Mouse (Mus musculus) natural killer cell, adult 2 months (primary cell): ENCODE measurements around the gene Ppp4r1.
A peak's percentile ranks its signal among the peaks of the same experiment; 100 is the strongest.

Experiments
- DNase-seq, 2 experiments: peaks; one replicate each; pipeline ENCODE4 v3.0.0; 2022; ENCODE audit warnings: low spot score in 2 of 2

Gene Ppp4r1

DNA sequence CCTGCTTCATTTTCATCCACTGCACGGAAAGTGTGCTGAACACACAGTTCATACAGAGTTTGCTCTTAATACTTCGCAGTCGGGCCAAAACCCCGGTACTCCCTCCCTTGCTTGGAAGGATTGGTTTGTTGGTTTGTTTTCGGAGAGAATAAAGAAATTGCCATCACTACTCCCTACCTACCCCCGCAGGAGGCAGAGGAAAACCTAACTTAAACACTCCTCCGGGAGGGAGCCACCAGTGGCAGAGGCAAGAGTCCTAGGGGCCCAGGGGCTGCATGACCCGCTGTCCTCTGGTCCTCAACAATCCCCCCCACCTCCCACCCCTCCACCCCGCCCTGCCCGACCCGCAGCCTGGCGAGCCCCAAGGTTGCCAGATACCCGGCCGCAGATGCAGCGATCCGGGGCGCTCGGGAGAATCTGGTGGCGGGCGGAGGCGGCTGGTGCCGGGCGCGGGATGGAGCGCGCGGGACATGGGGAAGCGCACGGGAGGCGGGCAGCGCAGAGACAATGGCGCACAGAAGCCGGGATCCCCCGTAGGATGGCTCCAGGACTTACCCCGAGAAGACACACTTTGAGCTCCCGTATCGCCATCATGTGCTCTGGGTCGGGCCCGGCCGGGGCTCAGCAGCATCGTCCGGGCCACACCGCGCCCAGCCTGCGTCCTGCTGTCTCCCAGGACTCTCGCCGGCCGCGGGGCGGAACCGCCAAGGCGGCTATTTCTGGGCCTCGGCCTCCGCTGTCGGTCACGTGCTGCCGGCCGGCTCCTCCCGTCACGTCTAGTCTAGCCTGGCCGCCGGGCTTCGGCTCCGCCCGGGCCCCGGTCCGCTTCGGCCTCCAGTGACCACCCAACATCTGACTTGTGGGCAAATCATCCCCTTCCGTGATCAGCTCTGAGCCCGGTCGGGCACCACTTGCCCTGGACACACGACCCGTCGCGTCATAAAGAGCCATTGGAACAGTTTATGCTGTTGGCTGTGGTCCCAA, 10.1 kb upstream of the Ppp4r1 start, which contains the start of gene Rab31:
TSS of gene Rab31 (minus strand) at position 802 of the 984 bp plus-strand sequence.
- peak; percentile 45 to 54 for DNase-seq

DNA sequence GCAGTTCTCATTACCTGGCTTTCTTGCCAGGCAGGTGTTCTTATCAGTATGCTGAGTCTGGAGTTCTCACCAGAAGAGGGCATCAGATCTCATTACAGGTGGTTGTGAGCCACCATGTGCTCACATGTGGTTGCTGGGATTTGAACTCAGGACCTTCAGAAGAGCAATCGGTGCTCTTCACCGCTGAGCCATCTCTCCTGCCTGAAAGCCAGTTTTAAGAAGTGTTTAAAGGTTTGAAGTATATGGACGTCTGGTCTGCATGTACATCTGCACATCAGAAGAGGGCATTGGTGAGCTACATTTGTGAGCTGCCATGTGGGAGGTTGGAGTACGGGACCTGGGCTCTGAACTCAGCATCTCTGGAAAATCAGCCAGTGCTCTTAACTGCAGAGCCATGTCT, 8.8 kb upstream of the Ppp4r1 start:
- no peak for DNase-seq

DNA sequence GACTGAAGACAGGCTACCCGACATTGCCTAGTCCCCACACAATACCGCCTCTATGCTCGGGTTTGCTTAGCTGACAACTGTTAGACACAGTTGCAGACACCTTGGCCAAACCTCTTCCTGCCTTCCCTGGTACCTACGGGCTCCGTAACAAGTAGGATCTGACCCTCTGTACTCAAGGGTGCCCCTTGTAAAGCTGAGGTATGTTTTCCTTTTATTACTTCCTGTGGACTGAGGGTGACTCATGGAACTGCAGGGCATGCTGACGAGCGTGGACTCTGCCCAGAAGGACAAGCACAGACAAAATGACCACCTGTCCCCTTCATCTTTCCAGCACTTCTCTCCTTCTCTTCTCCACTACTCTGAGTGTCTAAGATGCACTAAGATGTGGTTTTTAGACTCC, 7.9 kb upstream of the Ppp4r1 start:
- no peak for DNase-seq

DNA sequence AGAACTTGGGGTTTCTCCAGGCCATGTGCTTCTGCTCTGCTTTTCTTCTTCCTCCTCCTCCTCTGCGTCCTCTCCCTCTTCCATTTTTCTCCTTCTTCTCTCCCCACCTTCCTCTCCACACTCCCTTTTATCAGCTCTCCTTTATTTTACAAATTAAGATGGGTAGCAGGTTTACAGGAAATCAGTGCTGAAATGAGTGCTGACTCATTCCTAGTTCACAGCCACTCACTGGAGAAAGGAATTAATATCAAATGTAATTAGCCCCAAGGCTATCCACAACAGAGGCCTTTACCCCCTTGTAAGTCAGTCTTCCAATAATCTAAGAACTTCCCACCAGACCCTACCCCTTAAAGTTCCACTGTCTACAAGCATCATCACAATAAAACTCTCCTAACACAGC, 6.1 kb upstream of the Ppp4r1 start:
- no peak for DNase-seq

DNA sequence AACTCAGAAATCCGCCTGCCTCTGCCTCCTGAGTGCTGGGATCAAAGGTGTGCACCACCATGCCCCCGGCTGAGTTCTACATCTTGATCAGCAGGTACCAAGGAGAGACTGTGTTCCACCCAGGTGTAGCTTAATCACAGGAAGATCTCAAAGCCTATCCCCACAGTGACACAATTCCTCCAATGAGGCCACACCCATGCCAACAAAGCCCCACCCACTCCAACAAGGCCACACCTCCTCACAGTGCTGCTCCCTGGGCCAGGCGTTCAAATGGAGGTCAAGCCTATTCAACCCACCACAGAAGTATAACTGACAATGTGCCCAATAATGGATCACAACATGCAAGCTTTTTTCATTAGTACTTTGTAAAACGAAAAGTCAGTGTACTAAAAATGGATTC, 4.9 kb upstream of the Ppp4r1 start:
- DNase-seq, result no peak

DNA sequence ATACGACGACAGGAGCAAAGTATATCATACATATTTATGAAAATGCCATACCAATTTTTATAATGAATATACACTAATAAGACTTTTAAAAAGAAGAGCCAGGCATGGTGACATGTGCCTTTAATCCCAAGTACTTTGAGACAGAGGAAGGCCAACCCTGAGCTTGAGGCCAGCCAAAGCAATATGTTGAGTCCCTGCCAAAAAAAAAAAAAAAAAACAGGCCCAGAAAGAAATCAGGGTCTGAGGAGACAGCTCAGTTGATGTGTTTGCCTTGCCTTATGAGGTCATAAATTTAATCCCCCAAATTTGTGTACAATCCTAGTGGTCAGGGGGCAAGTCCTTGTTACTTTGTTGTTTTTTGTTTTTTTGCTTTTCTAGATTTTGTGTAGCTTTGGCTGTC, 1.4 kb upstream of the Ppp4r1 start:
- no peak for DNase-seq

DNA sequence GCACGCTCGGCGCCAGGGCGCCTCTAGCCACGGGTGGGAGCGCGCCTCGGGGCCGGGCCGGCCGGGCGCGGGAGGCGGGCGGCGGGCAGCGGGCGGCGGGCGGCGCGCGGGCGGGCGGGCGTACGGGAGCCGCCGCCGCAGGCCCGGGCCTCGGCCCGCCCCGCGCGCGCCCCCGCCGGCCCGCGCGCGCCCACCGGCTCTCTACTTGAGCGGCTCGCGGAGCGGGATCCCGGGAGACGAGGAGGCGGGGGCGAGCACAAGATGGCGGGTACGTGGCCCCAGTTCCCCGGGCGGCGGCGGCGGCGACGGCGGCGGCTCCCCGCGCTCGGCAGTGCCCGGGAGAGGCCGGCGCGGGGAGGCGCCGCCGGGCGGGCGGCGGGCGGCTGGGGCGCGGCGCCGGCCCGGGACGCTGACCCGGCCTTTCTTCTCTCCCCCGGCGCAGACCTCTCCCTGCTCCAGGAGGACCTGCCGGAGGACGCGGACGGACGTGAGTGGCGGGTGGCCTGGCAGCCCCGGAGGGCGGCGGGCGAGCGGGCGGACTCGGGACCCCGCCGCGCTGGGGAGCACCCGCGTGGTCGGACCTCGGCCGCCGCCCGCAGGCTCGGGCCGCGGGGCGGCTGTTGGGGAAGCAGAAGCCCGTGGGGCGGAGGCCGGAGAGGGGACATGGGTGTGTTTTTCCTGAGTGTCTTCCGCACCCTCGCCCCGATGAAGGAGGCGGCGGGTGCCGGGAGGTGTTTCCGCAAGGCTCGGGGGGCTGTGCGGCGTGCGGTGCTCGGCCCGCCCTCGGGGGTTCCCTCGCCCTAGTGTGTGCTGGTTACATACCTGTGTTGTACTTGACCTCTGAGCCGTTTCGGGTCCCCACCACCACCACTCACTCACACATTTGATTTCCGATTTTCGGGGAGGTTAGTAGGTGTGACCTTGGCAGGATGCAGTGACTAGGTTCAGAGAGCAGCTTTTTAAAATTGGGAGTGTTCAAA, 1.1 kb downstream of the Ppp4r1 start:
- peak; percentile 60 to 72 for DNase-seq

DNA sequence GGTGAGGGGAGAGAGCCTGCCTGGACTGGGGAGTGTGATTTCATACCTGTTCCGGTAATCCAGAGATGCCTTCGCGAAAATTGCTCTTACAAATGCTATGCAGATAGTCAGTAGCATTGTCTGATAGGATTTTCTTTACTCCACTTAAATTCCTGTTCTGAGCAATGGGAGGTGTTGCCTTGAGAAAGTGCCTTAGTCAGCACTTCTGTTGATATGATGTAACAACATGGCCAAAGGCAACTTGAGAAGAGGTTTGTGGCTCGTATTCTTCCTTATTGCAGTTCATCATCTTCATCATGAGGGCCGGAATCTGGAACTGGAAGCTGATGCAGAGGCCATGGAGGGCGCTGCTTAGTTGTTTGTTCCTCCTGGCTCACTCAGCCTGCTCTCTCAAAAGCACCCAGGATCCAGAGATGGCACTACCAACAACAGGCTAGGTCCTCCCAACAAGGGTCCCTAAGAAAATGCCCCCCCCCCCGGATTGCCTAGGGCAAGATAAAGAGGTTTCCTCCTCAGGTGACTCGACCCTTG, 2.3 kb downstream of the Ppp4r1 start:
- DNase-seq, result no peak

DNA sequence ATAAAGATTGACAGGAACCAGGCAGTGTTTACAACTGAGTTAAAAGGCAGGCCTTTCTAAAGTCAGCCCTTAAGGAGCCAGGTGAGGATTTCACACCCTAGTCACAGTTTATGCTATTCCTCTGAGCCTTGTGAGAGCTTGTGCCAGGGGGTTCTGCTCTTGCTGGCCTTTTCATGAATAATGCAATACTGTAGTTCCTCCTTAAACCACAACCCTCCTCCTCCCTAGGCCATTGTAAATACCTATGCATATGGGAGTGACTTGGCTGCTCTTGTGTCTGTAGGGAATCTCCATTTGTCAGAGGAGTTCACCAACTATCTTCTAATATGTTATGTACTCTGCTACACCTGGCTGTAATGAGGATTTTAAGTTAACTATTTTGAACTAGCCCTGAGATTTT, 3.3 kb downstream of the Ppp4r1 start:
- DNase-seq, result no peak

DNA sequence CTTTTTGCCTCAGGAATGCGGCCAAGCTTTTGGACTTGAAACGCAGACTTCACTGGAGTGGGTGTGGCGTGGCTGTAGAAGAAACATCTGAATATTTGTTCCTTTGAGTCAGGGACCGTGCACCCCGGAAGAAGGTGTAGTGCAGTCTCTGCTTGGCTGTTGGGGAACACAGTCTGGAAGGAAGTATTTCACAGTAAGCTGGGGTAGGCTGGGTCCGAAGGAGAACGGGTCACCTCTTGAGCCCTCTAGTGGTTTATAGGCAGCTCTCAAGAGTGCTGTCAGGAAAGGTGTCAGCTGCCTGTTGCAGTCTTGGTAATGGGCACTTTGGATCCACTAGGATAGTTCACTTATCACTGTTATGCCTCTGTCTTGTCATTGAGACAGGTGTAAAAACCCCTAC, 3.9 kb downstream of the Ppp4r1 start:
- DNase-seq, result peak; percentile 16 to 18

DNA sequence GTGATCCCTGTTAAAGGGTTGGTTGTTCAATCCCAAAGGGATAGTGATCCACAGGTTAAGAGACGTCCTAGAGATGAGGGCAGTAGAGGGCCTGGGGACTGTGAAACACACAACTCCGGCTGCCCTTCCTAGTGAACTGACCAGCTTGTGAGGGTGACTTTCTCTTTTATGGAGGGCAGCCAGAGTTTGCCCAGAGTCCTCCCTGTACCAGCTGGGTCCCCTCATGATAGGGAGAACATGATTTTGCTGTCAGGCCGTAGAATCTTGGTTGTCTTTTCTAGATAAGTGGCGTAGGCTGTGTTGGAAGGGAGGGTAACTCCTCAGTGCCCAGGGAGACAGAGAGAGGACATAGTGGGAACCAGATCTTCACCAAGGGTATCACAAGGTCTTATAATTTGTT, 4.9 kb downstream of the Ppp4r1 start:
- DNase-seq, result no peak

DNA sequence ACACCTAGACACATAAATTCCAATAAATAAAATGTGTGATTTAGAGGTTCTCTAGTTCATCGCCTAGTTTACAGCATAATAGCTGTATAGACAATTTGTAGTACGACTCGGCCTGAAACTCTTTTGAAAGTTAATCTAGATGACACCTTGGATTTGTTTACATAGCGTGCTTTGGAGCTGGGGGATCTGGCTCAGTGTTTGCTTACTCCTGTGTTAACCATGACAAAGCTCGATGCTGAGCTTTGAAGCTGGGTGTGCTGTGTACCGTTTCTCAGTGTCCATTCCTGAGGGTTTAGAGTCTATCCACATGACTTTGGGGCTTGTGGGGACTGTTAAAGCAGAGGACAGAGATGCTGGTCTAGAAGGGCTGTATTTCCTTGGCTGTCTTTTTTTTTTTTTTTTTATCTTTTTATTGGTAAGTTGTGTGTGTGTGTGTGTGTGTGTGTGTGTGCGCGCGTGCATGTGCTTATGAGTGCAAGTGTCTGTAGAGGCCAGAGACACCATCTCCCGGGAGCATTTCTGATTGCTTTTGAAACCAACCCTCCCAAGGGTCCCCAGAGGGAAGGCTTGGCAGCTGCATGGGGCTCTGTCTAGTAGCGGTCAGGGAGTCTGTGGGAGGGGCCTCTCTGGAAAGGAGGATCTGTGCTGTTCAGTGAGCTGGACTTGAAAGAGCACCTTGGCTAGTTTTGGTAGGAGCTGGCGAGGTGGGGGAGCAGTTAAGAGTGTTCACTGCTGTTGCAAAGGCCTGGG, 6.3 kb downstream of the Ppp4r1 start:
- DNase-seq, result no peak

DNA sequence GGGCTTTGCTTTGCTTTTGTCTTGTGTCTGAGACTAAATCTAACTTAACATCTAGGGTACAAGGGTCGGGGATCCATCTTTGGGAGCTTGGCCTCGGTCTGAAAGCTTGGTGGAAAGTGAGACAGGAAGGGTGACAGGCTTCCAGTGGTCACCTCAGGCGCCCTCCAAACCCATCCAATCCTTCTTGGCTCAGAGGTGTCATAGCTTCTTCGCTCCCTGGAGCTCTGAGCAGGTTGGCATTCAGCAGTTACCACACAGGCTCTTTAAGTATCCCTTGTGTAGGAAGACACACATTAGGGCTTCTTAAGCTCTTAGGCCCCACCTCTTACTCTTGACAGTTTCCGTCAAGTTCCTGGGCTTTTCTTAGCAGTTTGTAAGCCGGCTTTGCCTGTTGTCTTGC, 7.2 kb downstream of the Ppp4r1 start:
- no peak for DNase-seq

DNA sequence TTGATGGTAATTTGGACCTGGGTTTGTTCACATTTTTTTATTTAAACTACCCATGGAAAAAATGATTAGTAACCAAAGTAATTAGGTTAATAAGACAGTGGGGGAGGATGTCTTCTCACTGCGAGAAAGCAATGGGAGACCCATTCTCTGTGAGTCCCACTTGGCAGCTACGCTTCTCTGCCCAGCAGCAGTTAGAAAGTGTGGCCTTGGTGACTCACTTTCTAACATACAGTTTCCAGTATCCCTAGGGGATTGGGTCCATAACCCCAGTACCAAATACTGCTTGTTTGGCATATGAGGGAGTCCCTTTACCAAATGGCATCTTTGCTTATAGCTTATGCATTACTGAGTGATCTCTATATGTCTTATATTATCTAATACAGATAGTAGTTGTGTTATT, 8.8 kb downstream of the Ppp4r1 start:
- no peak for DNase-seq

DNA sequence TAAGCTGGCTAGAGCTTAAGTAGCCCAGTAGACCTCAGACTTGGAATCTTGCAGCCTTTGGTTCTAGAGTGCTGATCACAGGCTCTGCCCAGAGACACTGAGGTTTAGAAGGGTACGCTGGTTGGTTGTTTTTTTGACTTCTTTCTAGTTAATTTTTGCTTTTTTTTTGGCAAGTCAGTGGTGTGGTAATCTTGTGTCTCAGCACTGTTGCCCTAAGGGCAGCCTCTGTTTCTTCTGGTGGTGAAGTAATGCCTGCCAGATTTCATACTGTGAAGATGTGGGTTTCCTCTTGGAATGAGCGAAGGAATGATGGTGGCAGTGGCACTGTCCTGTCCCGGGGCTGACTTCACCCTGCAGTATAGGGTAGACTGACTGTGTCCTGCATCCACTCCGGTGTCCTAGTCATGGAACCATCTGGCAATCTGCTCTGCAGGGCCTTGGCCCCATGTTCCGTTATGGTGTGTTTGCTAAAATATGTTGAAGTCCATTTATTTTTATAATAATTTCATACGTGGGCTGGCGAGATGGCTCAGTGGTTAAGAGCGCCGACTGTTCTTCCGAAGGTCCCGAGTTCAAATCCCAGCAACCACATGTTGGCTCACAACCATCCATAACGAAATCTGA, 11.0 kb downstream of the Ppp4r1 start:
- DNase-seq, result no peak

DNA sequence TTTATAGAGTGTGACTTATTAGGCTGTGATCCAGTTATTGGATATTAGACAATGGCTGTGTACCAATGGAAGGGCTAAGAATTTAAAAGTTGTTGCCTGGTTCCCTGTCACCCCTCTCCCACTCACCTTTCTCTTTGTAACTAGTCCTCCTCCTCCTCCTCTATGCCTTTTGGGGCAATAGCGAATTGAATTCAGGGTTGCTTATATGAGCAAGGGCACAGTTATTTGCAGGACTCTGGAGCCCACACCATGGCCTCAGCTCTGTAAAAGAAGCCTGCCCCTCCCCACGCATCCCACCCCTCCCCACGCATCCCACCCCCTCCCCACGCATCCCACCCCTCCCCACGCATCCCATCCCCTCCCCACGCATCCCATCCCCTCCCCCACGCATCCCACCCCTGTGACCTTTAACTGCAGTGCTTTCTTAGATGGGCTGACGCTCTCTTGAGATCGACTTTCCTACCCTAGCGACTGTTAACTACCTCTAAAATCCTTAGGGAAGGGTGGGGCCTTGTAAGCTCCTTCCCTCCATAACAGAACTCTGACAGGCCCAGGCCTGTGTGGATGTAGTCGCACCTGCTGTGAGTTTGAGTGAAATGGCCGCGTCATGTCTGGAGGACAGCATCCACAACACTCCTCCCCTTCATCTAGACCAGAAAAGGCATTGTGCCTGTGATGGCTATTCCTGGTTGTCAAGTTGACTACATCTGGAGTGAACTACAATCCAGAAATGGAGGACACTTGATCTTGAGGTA, 11.9 kb downstream of the Ppp4r1 start:
- DNase-seq, result no peak

DNA sequence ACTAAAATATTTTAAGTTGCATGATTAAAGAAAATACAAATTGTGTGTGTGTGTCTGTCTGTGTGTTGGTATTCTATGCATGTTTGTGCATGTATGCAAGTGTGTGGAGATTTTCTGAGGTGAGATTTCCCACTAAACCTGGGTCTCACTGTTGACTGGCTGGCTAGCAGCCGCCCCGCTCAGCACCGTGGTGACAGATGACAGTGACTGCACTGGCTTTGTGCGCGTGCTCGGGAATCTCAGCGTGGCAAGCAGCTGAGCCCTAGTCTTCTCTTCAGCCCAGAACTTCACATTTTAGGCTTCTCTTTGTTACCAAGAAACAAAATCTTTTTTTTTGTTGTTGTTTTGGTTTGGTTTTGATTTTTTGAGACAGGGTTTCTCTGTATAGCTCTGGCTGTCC, 13.7 kb downstream of the Ppp4r1 start:
- no peak for DNase-seq

DNA sequence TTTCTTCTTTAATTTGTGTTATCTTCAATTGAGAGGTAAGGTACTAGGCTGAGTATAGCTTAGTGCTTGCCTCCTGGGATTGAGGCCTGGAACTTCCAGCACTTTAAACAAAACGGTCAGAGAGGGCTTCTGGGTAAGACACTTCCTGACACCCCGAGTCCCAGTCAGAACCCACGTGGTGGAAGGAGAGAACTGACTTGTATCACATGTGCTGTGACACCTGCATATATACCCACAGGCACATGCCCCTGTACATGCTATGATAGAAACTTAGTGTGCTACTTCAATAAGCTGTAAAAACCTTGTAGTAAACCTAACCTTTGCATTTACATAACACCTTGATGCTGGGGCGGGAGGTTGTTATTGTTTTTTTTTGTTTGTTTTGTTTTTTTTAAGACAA, 16.1 kb downstream of the Ppp4r1 start:
- no peak for DNase-seq

DNA sequence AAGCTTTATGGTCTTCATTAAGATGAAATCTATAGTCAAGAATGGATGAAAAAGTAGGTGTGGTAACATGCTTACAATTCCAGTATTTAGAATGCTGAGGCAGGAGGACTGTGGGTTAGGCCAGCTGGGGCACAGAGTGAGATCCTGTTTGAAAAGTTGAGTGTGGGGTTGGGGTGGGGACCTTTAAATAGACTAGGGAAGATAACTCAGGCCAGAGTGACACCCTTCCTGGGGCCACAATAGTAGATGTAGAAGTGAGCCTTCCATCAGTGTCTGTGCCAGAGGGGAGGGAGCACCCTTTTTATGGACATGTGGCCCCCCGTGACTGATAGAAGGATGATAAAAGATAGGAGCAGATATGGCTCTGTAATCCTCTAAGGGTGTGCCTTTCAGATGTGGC, 17.0 kb downstream of the Ppp4r1 start:
- DNase-seq, result no peak

DNA sequence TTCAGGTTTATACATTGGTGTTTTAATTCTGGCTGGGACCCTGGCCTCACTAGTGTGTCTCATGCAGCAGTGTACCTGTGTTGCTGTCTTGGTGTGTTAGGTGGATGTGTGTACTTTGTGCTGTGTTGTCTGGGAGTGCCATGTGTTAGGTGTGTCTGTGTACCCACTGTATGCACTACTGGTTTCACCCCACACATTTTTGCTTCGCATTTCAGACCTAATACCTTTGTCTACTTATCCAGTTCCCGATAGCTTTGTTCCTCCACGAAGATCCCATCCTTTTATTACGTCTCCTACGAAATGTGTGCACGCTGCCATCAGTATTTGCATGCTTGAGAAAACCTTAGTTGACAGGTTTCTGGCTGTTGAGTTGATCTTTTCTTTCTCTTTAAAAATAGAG, 18.1 kb downstream of the Ppp4r1 start:
- no peak for DNase-seq
